Mouse (Mus musculus): ENCODE measurements around the gene Pkp3. TPM values are rescaled to one million over a fixed set of nuclear protein-coding genes. Genes with fewer than 3 reads are reported as not detected.
"Not testable (repeated sequence)": the region's sequence is repeated elsewhere in the genome, so short reads cannot be mapped to it uniquely, and the experiment has no call there.

The Pkp3 gene
- total RNA-seq (2021) = 1 to 10 TPM; 1.6 to 2.2 TPM
- long read RNA-seq, experiment 1, partial matches to known transcripts = 0 of 3 reads
- long read RNA-seq, experiment 1, other reads (novel, unspliced or antisense) = 1 of 3 reads
- long read RNA-seq, experiment 2, partial matches to known transcripts = 2 of 10 reads
- long read RNA-seq, experiment 2, other reads (novel, unspliced or antisense) = 3 of 10 reads

GRCm38 (mm10) chr7:141077841-141078240 lies at the start of gene Pkp3:
Pkp3 (plus strand) TSS chr7:141078218.
- no peak for DNase-seq (ENCODE audit: low spot score in 2 of 2)

- no peak for DNase-seq (ENCODE audit: low spot score in 2 of 2)
These were observed 49.2 kb upstream of the Pkp3 start, which contains the start of gene Gm17387 for GRCm38 (mm10) chr7:141028831-141029230. Gm17387 (plus strand) TSS chr7:141029131.

DNA sequence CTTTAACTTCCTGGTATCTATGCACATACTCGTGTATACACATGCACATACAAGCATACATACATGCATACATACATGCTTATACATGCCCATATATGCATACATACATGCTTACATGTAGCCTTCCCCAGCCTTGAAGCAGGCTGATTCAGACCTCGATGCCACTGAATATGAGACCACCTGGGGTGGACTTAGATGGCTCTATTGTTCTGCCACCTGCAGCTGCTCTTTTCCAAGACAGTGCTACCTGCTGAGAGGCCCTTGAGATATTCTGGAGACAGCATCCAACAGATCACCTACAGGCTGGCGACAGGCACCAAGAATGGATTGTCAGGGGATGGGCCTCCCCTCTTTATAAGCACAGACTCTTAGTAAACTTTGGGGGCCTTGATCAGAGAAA lies 47.6 kb upstream of the Pkp3 start:
- DNase-seq (ENCODE audit: low spot score in 2 of 2) = no peak

DNA sequence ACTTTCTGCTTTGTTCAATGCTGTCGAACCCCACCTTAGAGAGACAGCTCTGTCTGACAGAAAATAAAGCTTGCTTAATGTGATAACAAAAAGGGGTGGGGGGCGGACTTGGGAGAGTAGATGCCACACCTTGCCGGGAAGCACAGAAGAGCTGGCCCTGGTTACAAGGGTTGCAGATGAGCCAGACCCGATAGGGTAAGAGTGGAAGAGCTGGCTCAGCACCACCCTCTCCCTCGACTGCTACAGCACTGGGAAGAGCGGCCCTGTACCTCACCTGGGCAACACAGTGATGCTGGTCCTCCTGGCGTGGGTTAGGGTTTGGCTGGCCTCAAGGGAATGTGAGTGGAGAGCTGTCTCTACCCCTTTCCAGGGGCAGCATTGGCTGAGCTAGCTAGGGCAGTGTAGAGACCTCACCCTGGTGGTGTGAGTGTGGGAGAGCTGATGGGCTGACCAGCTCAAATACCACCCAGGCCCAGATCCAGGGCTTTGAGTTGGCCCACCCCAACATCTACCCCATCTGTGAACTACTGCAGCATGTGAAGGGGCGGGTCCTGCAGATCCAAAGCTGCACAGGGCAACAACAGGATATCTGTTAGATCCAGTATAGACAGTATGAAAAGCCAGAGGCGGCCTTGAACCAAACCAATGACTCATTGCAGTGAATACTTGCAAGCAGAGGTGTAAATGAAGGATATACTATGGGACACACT lies 45.4 kb upstream of the Pkp3 start:
- no peak for DNase-seq (ENCODE audit: low spot score in 2 of 2)

DNA sequence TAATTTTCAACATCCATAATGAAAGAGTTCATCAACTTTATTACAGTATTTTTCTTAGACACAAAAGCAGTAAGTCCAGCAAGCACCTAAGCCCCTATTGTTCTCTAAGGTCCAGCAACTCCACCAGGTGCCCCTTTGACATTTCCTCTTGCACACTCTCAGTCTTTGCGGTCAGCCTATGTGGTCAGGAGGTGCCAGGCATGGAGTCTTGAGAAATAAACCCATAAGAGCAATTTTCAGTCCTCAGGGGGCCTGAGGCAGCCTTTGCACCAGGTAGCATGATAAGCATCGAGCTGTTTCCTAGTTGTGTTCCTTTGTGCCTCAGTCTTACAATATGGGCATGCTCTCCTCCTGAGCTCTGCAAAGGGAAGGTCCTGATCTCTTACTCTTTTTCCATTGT lies 41.4 kb upstream of the Pkp3 start:
- not testable (repeated sequence) for DNase-seq (ENCODE audit: low spot score in 2 of 2)

DNA sequence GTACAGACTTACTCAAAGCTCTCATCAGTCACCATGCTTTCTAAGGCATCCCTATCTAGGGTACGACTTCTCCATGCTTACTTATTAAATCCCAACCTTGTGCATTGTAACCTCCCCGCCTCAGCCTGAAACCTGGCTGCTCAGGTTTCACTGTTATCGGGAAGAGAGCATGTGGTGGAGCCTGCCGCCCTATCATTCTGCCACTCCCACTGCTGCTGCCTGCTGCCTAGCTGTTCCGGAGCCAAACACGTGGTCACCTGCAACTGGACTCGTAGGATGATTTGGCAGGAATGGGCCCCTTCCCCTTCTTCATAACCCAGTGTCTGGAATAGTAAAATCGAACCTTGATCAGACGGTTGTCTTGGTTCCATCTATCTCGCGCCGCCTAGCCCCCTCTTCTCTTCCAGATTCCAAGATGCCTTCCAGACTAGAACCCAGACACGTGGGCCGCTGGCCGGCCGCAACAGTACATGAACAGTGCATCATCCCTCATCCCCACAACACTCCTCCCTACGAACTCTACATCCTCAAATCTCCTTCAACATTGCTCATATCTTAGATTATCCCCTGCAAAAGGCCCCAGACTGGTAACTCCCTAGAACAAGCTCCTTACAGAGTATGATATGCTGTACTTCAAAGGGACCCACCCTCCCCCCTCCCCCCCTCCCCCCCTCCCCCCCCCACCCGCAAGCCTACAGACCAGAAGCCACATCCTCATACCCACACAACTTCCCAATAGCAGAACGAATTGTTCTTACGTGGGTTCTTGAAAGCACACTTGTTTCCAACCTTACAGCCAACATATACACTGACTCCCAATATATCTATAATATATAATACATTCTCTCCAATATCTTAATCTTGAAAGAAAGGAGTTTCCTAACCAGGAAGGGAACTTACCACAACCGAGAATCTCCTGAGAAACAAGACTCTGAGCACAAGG lies 39.7 kb upstream of the Pkp3 start:
- no peak for DNase-seq (ENCODE audit: low spot score in 2 of 2)

DNA sequence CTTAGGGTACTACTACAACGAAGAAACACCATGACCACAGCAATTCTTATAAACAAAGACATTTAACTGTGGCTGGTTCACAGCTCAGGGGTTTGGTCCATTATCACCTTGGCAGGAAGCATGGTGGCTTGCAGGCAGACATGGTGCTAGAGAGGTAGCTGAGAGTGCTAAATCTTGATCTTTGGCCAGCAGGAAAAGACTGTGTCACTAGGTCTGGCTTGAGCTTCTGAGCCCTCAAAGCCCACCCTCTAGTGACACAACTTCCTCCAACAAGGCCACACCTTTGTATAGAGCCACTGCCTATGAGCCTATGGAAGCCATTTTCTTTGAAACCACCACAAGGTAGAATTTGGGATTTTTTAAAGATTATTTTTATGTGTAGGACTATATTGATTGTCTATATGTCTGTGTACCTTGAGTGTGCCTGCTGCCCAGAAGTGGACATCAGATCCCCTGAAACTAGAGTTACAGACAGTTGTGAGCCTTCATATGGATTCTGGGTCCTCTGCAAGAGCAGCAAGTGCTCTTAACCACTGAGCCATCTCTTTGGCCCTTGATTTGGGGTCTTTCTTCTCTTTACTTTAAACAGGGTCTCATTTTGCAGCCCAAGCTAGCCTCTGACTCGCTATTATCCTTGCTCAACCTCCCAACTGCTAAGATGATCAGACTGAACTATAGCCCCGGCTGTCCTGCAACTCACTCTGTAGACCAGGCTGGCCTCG lies 38.5 kb upstream of the Pkp3 start:
- no peak for DNase-seq (ENCODE audit: low spot score in 2 of 2)

- no peak for DNase-seq (ENCODE audit: low spot score in 2 of 2)
These were observed 37.0 kb upstream of the Pkp3 start for GRCm38 (mm10) chr7:141040867-141041606.

DNA sequence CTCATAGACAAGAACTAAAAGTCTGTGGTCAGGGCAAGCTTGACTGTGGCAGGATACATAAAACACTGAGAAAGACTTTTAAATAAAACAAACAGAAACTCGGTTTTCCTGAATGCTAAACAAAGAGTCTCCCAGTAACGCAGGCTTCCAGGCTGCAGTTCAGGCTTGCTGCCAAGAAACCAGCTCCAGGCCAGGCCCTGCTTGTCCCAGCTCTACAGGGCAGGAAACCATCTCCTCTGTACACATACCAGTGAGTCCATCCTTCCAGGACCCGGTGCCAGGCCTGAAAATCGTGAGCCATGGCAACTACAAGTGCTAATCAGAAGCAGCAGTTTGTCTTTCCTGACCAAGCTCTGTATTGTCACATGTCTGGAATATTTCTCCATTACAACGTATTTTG lies 36.4 kb upstream of the Pkp3 start:
- DNase-seq (ENCODE audit: low spot score in 2 of 2) = peak in 1 of 2 experiments; percentile 36

GRCm38 (mm10) chr7:141042539-141042938 lies 35.5 kb upstream of the Pkp3 start:
- no peak for DNase-seq (ENCODE audit: low spot score in 2 of 2)

GRCm38 (mm10) chr7:141046931-141047580 lies 31.0 kb upstream of the Pkp3 start:
- no peak for DNase-seq (ENCODE audit: low spot score in 2 of 2)

DNA sequence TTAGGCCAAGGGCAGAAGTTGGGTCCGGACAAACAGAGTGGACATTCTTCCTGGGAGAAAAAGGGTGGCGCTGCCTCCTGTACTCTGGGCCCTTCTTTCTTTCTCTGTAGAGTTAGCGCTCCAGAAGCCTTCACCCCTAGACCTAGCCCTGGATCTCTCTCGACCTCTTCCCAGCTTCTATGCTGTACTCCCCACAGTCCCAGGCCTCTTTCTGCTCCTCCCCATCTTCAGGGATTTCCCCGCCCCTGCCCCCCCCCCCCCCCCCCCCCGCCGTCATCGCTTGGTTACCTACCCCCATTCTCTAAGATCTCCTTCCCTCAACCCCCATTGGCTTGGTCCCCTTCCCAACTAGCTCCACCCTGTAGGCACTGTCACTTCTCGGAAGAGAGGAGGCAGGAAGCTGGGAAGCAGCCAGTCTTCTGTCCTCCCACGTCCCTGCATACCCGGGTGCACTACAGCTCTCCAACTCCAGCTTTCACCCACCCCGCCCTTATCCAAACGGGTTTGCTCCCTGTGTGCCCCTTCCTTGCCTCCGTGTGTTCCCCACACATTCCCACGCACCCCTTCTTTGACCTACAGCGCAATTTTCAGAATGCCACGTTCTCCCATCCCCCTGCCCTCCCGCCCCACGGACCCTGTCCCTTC lies 30.3 kb upstream of the Pkp3 start:
- peak in 1 of 2 experiments; percentile 29 for DNase-seq (ENCODE audit: low spot score in 2 of 2)

- peak; percentile 82 to 84 for DNase-seq (ENCODE audit: low spot score in 2 of 2)
These were observed 29.5 kb upstream of the Pkp3 start for GRCm38 (mm10) chr7:141048226-141049218.

GRCm38 (mm10) chr7:141049326-141049725 lies 28.7 kb upstream of the Pkp3 start:
- no peak for DNase-seq (ENCODE audit: low spot score in 2 of 2)

- DNase-seq (ENCODE audit: low spot score in 2 of 2) = no peak
These were observed 26.8 kb upstream of the Pkp3 start for GRCm38 (mm10) chr7:141051060-141051685.

DNA sequence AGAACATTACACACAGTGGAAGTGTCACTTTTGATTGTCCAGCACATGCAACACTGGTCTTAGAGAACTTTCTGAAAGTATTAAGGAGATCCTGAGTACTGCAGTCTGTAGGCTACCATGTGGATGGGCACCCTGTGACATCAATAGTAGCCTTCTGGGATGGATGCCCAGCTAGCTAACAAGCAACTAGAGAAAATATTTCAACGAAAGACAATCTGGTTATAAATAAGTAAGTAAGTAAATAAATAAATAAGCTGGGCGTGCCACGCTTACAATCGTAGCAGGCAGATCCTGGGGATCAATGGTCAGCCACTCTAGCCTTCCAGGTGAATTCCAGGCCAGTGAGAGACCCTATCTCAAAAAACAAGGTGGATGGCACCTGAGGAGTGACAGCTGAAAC lies 26.0 kb upstream of the Pkp3 start:
- DNase-seq (ENCODE audit: low spot score in 2 of 2) = no peak

DNA sequence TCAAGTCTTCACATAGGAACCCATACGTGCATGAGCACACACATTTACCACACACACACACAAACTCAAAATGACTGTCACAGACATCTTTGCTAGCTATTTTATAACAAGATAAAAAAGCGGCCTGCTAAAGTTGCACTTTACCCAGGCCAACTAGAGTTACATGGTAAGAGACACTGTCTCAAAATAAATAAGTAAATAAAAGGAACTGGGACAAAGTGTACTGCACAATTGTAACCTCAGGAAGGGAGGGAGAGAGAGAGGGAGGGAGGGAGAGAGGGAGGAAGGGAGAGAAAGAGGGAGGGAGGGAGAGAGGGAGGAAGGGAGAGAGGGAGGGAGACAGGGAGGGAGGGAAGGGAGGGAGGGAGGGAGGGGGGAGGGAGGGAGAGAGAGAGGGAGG lies 25.6 kb upstream of the Pkp3 start:
- no peak for DNase-seq (ENCODE audit: low spot score in 2 of 2)

GRCm38 (mm10) chr7:141055785-141056184 lies 22.2 kb upstream of the Pkp3 start:
- no peak for DNase-seq (ENCODE audit: low spot score in 2 of 2)
